Mouse (Mus musculus) lung, postnatal 0 days (tissue): ENCODE results near the gene Slc2a2.

Experiments
- CTCF ChIP-seq: IDR thresholded peaks from 2 replicates; pipeline ENCODE4 v1.5.1; 2016; ENCODE audit warnings: antibody characterized with exemption, mild to moderate bottlenecking
- EP300 ChIP-seq: IDR thresholded peaks from 2 replicates; pipeline ENCODE4 v1.6.1; 2016; ENCODE audit warnings: antibody characterized with exemption, mild to moderate bottlenecking, control low read depth

DNA sequence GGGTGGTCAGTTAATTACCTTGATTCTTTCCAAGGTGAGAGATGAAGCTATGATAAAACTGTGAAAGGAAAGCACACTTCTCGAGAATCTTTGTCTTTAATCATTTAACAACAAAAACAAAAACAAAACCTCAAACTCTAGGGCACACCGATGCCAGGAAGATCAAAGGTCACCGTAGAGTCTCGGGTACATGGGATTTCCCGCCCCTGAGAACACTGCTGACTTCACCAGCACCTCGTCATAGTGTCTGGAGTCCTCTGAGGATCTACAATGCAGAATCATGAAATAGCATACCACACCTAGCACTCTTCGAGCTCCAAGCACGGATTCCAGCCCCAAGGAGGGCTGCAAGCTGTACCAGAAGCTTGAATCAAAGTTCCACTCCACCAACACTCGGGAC, 82.8 kb downstream of the Slc2a2 start:
- TF ChIP-seq CTCF (no peak), EP300 (no peak)
